Mouse (Mus musculus) right cerebral cortex, adult 2 months (tissue): ENCODE measurements around the gene Appbp2.

Experiments used
- DNase-seq, 2 experiments: peaks; one replicate each; pipeline ENCODE4 v3.0.0; 2021 to 2022; ENCODE audit warnings: low spot score in 2 of 2

Appbp2 gene

DNA sequence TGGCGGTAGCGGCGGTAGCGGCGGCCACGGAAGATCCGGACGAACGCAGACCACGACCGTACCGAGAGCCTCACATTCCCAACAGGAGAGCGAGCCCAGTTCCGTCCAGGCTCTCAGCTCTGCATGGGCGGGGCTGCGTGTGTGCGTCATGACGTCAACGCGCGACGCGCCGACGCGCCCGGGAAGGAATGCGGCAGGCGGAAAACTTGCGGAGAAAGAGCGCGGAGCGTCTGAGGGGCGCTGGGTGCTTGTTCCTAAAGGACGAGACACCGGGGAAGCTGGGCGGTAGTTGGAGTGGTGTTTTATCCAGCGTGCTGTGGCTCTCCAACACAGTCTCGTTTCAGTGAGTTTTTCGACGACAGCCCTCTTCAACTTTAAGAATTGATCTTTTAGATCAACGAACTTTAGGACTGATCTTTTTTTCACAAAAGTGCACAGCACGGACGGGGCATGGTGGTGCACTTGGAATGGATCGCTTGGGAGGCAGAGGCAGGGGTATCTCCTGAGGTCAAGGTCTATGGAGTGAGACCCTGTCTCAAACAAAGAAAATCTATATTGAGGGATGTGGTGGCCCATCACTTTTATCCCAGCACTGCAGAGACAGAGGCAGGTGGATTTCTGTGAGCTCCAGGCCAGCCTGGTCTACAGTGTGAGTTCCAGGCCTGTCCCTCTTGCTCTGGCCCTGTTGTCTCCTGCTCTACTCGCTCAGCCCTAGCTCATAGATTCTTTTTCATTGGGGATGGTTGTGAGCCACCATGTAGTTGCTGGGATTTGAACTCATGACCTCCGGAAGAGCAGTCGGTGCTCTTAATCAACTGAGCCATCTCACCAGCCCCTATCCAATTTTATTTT, at the start of gene Appbp2:
TSS of gene Appbp2 (minus strand) at position 141 of the 852 bp plus-strand sequence.
- DNase-seq: peak; percentile 89 to 93

DNA sequence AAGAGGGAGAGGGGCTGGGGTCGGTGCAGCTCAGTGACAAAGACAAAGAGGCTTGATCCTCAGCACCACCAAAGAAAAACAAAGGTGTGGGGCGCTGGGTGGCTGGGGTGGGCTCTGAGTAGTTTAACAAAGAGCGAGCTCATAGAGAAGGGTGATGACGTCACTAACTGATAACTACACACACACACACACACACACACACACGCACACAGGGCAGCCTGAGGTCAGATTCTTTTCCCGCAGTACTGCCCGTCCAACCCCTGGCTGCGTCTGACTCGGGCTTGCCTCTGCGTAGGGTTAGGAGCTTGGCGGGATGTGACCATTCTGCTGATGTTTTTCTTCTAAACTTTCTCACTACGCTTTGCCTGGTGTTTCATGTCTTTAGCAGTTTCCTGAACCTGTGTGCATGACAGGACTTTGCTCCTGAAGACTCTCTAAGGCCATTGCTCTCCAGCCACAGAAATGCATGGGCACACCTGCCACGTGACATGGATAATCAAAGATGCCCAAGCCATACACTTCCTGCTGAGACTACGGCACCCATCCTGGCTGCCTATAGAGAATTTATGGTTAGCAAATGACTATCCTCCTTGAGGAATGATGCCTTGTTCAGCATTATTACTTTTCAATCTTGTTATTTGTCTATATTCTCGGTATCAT, 46.4 kb upstream of the Appbp2 start:
- no peak for DNase-seq

DNA sequence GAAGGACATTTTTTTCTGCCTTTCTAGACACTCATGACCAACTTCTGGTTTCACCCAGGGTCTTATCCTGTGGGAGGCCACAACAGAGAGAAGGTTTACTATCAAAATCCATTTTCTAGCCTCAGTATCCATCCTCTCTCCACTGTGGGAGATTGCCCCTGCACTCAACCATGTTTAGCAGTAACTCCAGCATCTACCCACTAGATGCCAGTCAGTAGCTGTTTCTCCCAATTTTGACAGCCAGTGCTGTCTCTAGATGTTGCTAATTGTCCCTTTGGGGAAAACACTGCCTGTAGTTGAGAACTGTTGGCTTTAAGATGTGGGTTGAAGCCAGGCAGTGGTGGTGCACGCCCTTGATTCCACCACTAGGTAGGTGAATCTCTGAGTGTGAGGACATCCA, 43.2 kb upstream of the Appbp2 start:
- no peak for DNase-seq

DNA sequence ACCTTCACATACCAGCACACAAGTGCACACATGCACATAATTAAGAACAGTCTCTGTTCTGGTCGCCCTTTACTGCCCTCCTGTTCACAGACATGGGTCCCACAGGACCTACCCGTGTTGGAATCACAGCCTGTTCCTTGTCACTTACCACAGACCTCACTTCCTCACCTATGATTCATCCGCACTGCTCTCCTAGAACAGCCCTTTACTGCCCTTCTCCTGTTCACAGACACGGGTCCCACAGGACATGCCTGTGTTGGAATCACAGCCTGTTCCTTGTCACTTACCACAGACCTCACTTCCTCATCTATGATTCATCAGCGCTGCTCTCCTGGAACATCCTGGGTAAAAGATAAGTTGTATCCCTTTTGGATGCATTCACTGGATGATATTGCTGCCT, 42.7 kb upstream of the Appbp2 start:
- DNase-seq: no peak

DNA sequence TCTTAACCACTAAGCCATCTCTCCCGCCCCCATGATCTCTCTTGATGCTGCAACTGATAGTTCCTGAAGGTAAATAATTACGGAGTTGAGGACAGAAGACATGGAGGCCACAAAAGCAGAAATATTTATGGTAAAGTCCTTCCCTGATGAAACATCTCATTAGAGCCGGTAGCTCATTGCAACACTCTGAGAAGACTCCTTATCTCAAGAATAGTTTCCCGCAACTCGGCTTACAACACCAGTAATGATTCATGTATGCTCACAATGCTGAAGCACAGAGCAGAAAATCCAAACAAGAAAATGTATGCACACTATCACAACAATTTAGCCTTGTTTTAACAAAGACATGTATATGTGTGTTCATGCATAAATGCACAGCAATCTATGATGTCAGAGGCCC, 40.2 kb upstream of the Appbp2 start:
- no peak for DNase-seq

DNA sequence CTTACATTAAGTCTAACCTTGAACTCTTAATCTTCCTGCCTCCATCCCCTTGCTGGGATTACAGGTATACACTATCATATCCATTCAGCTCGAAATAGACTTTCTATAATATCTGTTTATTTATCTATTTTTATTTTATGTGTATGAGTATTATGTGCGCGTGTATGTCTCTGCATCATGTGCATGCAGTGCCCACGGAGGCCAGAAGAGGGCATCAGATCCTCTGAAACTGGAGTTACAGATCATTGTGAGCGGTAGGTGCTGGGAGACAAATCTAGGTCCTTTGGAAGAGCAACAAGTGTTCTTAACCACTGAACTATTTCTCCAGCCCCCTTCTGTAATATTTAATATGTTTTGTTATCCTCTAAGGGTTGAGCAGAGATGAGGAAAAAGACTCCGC, 38.4 kb upstream of the Appbp2 start:
- DNase-seq: no peak

DNA sequence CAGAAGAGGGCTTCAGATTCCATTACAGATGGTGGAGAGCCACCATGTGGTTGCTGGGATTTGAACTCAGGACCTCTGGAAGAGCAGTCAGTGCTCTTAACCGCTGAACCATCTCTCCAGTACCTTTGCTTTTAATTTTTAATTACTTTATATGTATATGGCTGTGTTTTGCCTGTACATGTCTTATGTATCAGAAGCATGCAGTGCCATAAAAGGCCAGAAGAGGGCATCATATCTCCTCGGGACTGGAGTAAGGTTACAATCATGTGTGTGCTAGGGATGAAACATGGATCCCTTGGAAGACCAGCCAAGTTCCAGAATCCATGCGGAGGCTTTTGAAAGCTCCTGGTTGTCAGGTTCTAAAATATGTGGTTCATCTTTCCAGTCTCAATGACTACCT, 35.7 kb upstream of the Appbp2 start:
- peak; percentile 10 to 13 for DNase-seq

DNA sequence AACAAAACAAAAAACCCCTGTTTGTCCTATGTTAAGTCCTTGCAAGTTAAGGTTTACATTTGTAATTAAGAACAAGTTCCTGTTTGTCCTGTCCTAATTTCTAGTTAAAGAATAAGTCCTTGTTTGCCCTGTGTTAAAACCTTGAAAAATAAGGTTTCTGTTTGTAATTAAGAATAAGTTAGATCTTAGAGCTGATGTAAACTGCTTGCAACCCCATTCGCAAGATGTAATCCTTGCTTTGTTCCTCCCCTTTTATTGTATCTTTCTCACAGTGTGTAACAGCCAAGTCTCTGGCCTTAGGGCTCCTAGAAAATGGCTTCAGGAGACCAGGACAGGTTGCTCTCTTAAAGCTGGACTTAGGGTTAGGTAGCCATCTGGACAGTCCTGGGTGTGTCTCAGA, 32.5 kb upstream of the Appbp2 start:
- no peak for DNase-seq

DNA sequence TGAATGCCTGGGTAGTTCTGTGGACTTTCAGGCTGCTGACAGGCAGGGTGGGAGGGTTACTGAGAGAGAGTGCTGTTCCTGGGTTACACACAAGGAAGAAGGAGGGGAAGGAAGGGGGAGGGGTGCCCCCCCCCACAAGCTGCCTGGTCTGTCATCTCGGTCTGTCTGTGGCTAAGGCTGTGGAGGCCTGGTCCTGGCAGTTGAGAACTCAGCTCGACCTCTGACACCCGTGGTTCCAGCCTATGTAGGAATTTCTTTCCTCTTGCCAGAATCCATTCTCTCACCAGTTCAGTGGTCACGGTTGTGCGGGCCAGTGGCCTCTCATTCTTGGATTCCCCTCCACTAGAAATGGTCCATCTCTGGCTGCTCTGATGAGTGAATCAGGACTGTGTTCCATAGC, 29.7 kb upstream of the Appbp2 start:
- no peak for DNase-seq

DNA sequence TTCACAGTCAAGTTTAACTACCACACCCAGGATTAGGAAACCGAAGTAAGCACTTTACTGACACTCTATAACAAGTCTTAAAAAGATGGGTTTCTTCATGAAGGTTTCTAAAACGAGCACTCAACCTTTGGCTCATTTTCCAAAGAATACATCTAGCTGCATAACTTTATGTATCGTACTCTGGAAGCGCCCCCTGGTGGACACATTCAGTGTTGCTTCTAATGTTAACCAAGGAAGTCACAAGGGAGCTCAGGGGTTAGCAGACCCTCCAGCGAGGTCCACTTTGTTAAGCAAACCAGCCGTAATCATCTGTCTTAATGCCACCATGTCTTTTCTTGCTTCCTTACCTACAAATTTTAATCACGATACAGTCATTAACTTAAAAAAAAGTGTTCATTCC, 26.3 kb upstream of the Appbp2 start:
- peak; percentile 76 to 80 for DNase-seq

DNA sequence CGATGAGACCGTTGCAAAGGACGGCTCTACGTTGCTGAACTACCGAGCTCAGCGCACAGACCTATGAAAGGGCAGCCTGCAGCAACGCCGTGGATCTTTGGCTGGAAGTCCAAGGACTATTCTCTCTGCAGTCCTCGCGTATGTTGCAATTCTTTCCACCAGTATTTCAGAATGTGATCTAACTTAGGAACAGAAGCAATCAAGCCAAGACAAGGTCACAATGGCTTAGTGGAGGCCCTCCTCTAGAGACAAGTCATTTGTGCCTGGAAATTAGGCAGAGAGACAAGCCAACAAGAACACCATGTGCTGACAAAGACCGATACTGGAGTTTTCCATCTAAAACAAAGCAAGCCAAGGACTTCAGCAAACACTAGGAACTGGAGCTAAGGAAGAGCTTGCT, 24.0 kb upstream of the Appbp2 start:
- DNase-seq: no peak

DNA sequence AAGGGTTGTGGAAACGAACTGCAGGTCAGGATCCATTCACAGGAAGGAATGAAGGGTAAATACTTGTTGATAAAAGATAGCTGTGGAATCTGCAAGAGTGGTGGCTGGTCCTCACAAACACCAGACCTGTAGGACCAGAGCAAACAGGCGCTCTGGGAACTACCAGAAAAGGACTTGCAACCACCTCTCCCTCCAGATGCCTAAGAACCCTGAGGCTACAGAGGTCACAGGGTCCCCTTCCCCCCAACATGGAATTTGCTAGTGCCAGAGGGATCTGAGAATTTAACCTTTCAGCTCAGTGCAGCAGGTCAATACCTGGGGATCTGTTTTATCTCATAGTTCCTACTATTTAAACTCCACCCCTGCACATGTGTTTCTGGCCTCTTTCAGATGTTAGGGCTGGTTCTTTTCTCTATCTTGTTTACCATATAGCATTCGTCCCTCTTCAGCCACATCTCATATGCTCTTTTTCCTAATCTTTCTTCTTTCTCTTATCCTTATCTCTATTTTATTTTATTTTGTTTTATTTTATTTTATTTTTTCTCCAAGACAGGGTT, 20.6 kb upstream of the Appbp2 start:
- no peak for DNase-seq

DNA sequence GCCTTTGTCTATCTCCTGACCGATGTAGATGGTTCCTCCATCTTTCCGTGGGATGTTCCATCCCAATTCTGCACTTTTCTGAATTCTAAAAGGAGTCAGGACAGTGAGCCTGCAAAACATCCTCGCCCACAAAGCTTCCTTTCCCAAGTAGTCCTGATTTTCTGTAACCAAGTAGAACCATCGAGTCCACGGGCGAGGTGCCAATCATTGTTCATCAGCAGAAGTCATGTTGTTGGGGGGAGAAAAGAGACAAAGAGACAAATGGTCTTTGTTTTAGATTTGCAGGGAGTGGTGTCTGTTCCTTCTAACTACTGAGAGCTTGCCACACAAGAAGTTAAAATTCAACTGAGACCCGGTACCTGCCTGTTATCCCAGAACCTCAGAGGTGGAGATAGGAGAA, 18.7 kb upstream of the Appbp2 start:
- DNase-seq: peak; percentile 7 to 11

DNA sequence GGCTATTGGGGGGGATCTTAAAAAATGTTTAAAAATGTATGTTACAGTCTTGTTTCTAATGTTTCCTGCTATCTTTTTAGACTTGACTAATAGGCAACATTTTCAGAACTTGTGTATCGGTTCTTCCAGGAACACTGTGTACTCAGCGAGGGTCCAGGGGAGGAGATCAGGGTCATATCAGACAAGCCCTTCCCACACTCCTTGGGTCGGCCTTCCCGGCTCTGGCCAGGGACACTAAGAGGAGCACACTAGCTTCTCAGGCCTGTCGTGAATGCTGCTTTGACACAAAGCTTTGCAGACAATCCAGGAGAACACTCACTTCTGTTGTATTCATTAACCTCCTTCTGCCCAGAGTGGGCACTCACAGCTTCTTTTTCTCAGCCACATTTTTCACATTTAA, 18.1 kb upstream of the Appbp2 start:
- DNase-seq: no peak

DNA sequence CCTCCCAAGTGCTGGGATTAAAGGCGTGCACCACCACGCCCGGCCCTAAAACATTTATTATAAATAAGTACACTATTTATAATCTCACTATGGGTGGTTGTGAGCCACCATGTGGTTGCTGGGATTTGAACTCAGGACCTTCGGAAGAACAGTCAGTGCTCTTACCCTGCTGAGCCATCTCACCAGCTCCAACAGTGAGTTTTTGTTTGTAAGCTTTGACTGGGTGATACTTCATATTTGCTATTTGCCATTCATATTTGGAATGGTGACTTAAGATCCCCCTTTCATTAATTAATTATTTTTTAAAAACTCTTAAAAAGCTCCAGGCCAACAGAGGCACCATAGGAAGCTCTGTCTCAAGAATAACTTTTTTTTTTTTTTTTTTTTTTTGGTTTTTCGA, 17.0 kb upstream of the Appbp2 start:
- DNase-seq: no peak

DNA sequence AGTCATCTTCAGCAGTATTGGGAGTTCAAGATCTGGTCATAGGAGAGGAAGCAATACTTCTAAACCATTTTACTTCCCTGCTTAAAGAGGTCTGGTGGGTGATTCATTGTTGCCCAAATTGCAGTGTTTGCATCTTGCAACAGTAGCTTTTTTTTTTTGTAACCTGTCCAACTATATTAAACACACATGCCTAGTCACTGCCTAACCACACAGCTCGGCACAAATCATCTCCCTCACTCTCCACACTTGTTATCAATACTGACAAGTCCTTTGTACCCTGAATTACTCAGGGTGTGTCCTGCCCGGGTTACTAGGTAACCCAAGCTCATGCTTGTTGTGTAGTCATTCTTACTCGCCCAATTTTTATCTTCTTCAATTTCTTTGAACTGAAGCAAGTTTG, 15.5 kb upstream of the Appbp2 start:
- DNase-seq: no peak

DNA sequence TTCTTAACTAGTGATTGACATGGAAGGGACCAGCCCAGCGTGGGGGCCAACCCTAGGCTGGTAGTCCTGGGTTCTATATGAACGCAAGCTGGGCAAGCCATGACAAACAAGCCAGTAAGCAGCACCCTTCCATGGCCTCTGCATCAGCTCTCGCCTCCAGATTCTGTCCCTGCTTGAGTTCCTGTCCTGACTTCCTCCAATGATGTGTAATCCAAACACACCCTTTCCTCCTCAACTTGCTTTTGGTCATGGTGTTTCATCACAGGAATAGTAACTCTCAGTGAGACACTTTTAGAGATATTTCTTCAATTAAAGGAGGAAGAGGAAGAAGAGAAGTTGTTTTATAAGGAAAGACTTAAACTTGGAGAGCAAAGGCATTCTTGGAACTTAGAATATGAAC, 14.4 kb upstream of the Appbp2 start:
- DNase-seq: no peak

DNA sequence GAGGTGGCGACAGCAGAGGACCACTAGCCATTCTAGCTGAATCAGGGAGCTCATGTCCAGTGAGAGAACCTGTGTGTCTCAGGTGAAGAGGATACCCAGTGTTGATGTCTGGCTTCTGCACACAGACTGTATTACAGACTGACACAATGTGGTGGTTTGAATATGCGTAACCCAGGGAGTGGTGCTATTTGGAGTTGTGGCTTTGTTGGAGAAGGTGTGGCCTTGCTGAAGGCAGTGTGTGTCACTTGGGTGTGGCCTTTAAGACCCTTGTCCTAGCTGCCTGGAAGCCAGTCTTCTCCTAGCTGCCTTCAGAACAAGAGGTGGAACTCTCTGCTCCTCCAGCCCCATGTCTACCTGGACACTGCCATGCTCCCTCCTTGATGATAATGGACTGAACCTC, 13.2 kb upstream of the Appbp2 start:
- DNase-seq: no peak

DNA sequence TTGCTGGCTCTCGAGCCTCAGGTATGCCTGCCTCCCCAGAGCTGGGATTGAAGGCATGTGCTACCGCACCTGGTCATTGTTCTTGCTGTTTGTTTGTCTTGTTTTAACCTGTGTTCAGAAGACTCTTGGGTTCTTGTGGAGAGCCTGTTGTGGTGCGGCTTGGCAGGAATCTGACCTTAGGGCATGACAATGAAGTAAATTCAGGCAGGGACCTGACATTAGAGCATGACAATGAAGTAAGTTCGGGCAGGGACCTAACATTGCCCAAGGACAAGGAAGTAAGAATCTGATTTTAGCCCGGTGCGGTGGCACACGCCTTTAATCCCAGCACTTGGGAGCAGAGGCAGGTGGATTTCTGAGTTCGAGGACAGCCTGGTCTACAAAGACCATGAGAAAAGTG, 6.3 kb upstream of the Appbp2 start:
- no peak for DNase-seq

DNA sequence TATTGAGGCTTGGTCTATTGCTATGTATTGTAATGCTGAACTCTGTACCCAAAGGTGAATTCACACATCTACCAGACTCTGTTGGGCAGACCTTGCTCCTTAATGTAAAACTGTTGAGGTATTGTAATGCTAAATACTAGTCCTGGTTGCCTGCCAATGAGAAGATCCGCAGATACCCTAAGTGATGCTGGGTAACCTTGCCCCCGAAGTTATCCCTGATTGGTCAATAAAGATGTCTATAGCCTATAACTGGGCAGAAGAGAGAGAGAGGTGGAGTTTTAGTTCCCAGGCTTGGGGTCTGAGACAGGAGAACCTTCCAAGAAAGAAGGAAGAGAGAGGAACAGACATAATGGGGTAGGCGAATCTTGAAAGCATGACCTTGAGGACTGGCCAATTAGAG, 5.3 kb upstream of the Appbp2 start:
- DNase-seq: no peak

DNA sequence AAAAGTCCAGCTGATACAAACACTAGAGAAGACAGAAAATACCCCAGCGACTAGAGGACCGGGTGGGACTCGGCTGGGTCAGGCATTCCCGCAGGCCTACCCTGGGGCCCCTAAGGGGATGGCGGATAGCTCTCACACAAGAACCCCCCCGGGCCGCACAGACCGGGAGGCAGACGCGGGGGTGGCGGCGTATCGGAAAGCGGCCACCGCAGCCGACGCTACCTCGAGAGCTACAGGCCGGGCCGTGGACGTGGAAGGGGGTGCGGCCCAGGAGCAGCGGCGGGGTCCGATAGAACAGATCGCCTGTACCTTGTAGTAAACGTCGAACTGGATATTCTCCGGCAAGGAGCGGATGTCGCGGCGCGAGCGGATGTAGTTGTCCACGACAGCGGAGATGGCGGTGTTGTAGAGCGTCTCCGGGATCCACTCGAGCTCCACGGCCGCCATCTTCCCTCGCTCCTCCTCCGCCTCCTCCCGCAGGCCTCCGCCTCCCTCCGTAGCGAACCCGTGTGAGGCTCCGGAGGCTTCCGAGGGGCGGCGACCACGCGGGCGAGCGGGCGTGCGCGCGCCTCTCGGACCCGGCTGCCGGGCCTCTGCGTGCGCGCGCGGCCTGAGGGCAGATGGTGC, 454 bp downstream of the Appbp2 start:
- DNase-seq: peak; percentile 81 to 86

DNA sequence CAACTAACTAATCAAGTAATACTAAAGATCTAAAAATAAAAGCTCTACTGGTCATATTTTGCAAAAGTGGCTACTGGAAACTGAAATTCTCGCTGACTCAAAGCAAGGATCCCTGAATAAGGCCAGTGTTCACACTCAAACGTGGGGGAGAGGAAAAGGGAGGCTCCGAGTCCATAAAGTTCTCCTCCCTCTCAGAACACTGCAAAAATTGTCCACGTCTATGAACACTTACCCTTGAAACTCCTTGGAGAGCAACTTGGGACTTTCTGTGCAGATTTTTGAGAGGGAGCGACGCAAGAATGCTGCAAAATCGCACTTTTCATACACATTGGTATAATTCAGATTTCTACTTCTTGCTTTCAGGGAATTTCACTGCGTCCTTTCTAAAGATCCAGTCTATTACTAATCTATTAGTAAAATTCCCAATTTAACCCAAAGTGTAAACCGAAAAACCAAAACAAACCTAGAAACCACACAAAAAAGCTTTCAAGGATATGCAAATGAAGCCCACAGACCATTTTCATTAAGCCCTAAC, 1.2 kb downstream of the Appbp2 start:
- DNase-seq: no peak
